9 mouse cellular contexts compared by ENCODE assay signal in the genomic region with DNA sequence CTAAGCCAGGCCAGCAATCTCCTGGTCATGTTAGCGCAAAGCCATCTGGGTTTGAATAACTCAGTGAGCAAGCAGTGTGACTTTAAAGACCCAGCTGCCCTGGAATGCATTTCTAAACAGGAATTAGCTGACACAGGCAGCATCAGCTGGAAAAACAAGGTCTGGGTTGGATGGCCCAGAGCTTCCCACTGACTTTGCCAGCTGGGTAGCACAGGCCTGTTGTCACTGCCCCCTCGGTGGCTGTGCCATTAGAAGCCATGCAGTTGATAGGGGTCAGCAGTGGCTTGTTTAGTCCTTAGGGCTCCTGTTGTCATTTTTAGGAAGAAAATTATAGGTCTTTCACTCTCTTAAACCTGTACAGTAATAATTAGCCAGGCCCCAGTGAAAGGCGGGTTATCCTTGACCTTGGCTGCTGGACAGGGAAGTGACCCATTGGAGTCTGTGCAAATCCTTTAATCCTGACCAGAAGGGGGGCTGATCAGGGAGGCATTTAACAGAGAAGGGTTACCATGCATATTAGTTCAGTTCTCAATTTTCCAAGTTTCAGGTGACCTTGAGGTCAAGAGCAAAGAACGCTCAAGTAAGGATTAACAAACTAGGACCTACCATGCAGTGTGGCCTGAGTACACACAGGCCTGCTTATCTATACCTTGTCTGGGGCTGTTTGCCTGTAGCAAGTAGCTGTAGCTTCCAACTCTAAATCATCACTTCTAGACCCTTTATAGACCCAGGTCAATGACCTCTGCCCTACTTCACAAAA. TPM values are rescaled to one million over a fixed set of nuclear protein-coding genes. Genes with fewer than 3 reads are reported as not detected.
DNase-seq lines count a peak whose midpoint lies in the region; ATAC-seq and TF ChIP-seq lines count a peak whose summit lies in the region.
"Had no signal": no experiment of that assay in that cellular context is flagged by ENCODE, and none has a peak within 500 bp of the region (broad histone marks: within the 10 kb centered on the region; RNA-seq: fewer than 3 reads in every experiment).

No protein-coding gene starts in this region.

- DNase-seq in forebrain, postnatal 0 days = no peak
- peak; percentile 84 for DNase-seq in Patski (ENCODE audit: low read depth, low spot score)
- DNase-seq in lung, postnatal 0 days (ENCODE audit: low spot score) = peak; percentile 40
- no peak for DNase-seq in T-cell, adult 2 months (ENCODE audit: low spot score)
- no peak for DNase-seq in left cerebral cortex, adult 2 months (ENCODE audit: extremely low spot score in 1 of 2, low spot score in 2 of 2)
- no peak for DNase-seq in cerebellum, adult 11 months
- DNase-seq: B cell, adult 2 months had no signal

- peak; percentile 35; the same call in 1 of the 2 replicates for ATAC-seq in forebrain, postnatal 0 days
- ATAC-seq in forebrain, embryonic 13.5 days = no peak
- ATAC-seq in Patski = peak; percentile 75
- ATAC-seq in intestine, postnatal 0 days = peak; percentile 66
- ATAC-seq in lung, postnatal 0 days = no peak

- no peak for TF ChIP-seq CTCF in forebrain, postnatal 0 days (IDR thresholded peaks at IDR 0.05; ENCODE audit: low read depth)
- no peak for TF ChIP-seq CTCF in Patski (IDR thresholded peaks at IDR 0.05)
- TF ChIP-seq CTCF in intestine, postnatal 0 days (IDR thresholded peaks at IDR 0.05; ENCODE audit: low read depth) = no peak
- TF ChIP-seq CTCF in lung, postnatal 0 days (IDR thresholded peaks at IDR 0.05) = no peak
- TF ChIP-seq CTCF in left cerebral cortex, adult 2 months (IDR thresholded peaks at IDR 0.05) = no peak

- no peak overlapping the region for H3K4me3 ChIP-seq in forebrain, postnatal 0 days (ENCODE audit: low read depth, low read length)
- H3K4me3 ChIP-seq in forebrain, embryonic 13.5 days = no peak overlapping the region
- no peak overlapping the region for H3K4me3 ChIP-seq in intestine, postnatal 0 days (ENCODE audit: low read depth, low read length)
- H3K4me3 ChIP-seq in lung, postnatal 0 days (ENCODE audit: low read depth, low read length) = no peak overlapping the region
- H3K4me3 ChIP-seq in left cerebral cortex, adult 2 months = no peak overlapping the region

- H3K36me3 ChIP-seq in forebrain, postnatal 0 days (ENCODE audit: insufficient read depth) = no peaks in the 10 kb centered on the region
- no peaks in the 10 kb centered on the region for H3K36me3 ChIP-seq in forebrain, embryonic 13.5 days (ENCODE audit: poor library complexity, severe bottlenecking)
- no peaks in the 10 kb centered on the region for H3K36me3 ChIP-seq in intestine, postnatal 0 days (ENCODE audit: control insufficient read depth, insufficient read depth)
- no peaks in the 10 kb centered on the region for H3K36me3 ChIP-seq in lung, postnatal 0 days (ENCODE audit: insufficient read depth, low read length)

- TF ChIP-seq EP300 in lung, postnatal 0 days (IDR thresholded peaks at IDR 0.05) = no peak

- no peak overlapping the region for H3K27ac ChIP-seq in forebrain, postnatal 0 days (ENCODE audit: low read depth, low read length)
- no peak overlapping the region for H3K27ac ChIP-seq in forebrain, embryonic 13.5 days
- H3K27ac ChIP-seq in intestine, postnatal 0 days (ENCODE audit: low read depth, low read length) = peak overlapping the region; percentile 79
- H3K27ac ChIP-seq in lung, postnatal 0 days (ENCODE audit: low read length) = no peak overlapping the region
- no peak overlapping the region for H3K27ac ChIP-seq in left cerebral cortex, adult 2 months

- in situ Hi-C loops in Patski (cut with MboI; ENCODE audit: low pct_unique_long_range_greater_than_20kb) = no loop called here

- no peak overlapping the region for H3K4me2 ChIP-seq in forebrain, postnatal 0 days (ENCODE audit: low read depth)
- no peak overlapping the region for H3K4me2 ChIP-seq in forebrain, embryonic 13.5 days
- no peak overlapping the region for H3K4me2 ChIP-seq in intestine, postnatal 0 days (replicated peaks; ENCODE audit: low read depth)
- H3K4me2 ChIP-seq in lung, postnatal 0 days (replicated peaks; ENCODE audit: low read depth, low read length) = no peak overlapping the region

- POLR2A ChIA-PET in Patski (lab: Charles Lee) = no interaction called here

- no peaks in the 10 kb centered on the region for H3K9me3 ChIP-seq in forebrain, postnatal 0 days (ENCODE audit: low read length)
- no peaks in the 10 kb centered on the region for H3K9me3 ChIP-seq in forebrain, embryonic 13.5 days (replicated peaks)
- H3K9me3 ChIP-seq in intestine, postnatal 0 days (ENCODE audit: control insufficient read depth) = no peaks in the 10 kb centered on the region
- no peaks in the 10 kb centered on the region for H3K9me3 ChIP-seq in lung, postnatal 0 days (ENCODE audit: low read length)

- CTCF ChIA-PET in Patski (lab: Charles Lee) = interaction anchor here (1.2 to 1.5 kb wide), 3 partner anchors 61 to 97 kb away, joined by 3 read pairs; no protein-coding TSS in a partner anchor

- H3K27me3 ChIP-seq in forebrain, postnatal 0 days (ENCODE audit: insufficient read depth, low read length) = no peaks in the 10 kb centered on the region
- no peaks in the 10 kb centered on the region for H3K27me3 ChIP-seq in forebrain, embryonic 13.5 days
- H3K27me3 ChIP-seq in Patski = no peaks in the 10 kb centered on the region
- H3K27me3 ChIP-seq in intestine, postnatal 0 days (replicated peaks; ENCODE audit: control insufficient read depth, insufficient read depth, low read length) = no peaks in the 10 kb centered on the region
- no peaks in the 10 kb centered on the region for H3K27me3 ChIP-seq in lung, postnatal 0 days (replicated peaks; ENCODE audit: insufficient read depth, low read length)

- H3K9ac ChIP-seq in forebrain, postnatal 0 days = no peak overlapping the region
- no peak overlapping the region for H3K9ac ChIP-seq in forebrain, embryonic 13.5 days
- H3K9ac ChIP-seq in intestine, postnatal 0 days (ENCODE audit: low read depth, low read length) = no peak overlapping the region
- H3K9ac ChIP-seq in lung, postnatal 0 days (replicated peaks; ENCODE audit: low read depth) = no peak overlapping the region

- peaks cover 4% of the 10 kb centered on the region; the same call in 1 of the 2 replicates for H3K4me1 ChIP-seq in forebrain, postnatal 0 days (ENCODE audit: insufficient read depth)
- H3K4me1 ChIP-seq in forebrain, embryonic 13.5 days = peaks cover 10% of the 10 kb centered on the region; the same call in 1 of the 2 replicates
- H3K4me1 ChIP-seq in intestine, postnatal 0 days (replicated peaks; ENCODE audit: control insufficient read depth, insufficient read depth, low read length) = peaks cover 22% of the 10 kb centered on the region; the same call in 1 of the 2 replicates
- no peaks in the 10 kb centered on the region for H3K4me1 ChIP-seq in lung, postnatal 0 days (ENCODE audit: insufficient read depth, low read depth, low read length)

- 76% methylated on average over 4 of the region's 4 CpGs for WGBS in forebrain, postnatal 0 days
- WGBS in forebrain, embryonic 13.5 days = 74% methylated on average over 4 of the region's 4 CpGs
- WGBS in intestine, postnatal 0 days = 69% methylated on average over 4 of the region's 4 CpGs
- WGBS in lung, postnatal 0 days = 67% methylated on average over 4 of the region's 4 CpGs

- intact Hi-C loops in left cerebral cortex, adult 2 months (cut with DNase I) = no loop called here

RNA-seq across cellular contexts. Expression of gene Cpeb4, which starts 43.8 kb away (rescaled TPM):
- total RNA-seq in forebrain, postnatal 0 days (2014; rRNA removed) = 70.4 and 102 TPM in 2 replicates
- polyA plus RNA-seq in forebrain, postnatal 0 days (2015; fragmentation: Nextera tagmentation; extraction: Ambion mirVana) = 10.0 and 14.2 TPM in 2 replicates
- 10.4 and 12.4 TPM in 2 replicates for polyA plus RNA-seq in forebrain, embryonic 13.5 days (2015; fragmentation: Nextera tagmentation; extraction: Ambion mirVana)
- polyA plus RNA-seq in Patski (2021) = 35.0 TPM
- 11.3 and 12.8 TPM in 2 replicates for polyA plus RNA-seq in intestine, postnatal 0 days (2015; fragmentation: Nextera tagmentation; extraction: Ambion mirVana)
- polyA plus RNA-seq in lung, postnatal 0 days (2015; fragmentation: Nextera tagmentation; extraction: Ambion mirVana) = 5.9 and 6.8 TPM in 2 replicates
- 100 to 1,000 TPM; 159 to 169 TPM for total RNA-seq in left cerebral cortex, adult 2 months (2021)

Comparison
In these comparisons a context has a peak if more than half of its experiments do, and no peak if none do; other contexts are left out.
1. ATAC-seq: peak in forebrain, postnatal 0 days (single experiment), Patski (single experiment) and intestine, postnatal 0 days (single experiment); none in forebrain, embryonic 13.5 days (single experiment) and lung, postnatal 0 days (single experiment).
2. DNase-seq: peak in Patski (single experiment) and lung, postnatal 0 days (single experiment); none in forebrain, postnatal 0 days (single experiment), T-cell, adult 2 months (single experiment), left cerebral cortex, adult 2 months (0 of 2) and cerebellum, adult 11 months (single experiment).